Comparison of ENCODE assay signal across 14 mouse cellular contexts in genomic region chr15:67361012-67361571, GRCm38 (mm10).
DNase-seq lines count a peak whose midpoint lies in the region; ATAC-seq and TF ChIP-seq lines count a peak whose summit lies in the region.
"Had no signal": no experiment of that assay in that cellular context is flagged by ENCODE, and none has a peak within 500 bp of the region (broad histone marks: within the 10 kb centered on the region; RNA-seq: fewer than 3 reads in every experiment).

No protein-coding gene starts in this region.

- no peak overlapping the region for H3K4me3 ChIP-seq in heart, embryonic 13.5 days
- H3K4me3 ChIP-seq in stomach, embryonic 14.5 days (ENCODE audit: low read depth, low read length) = no peak overlapping the region
- H3K4me3 ChIP-seq in stomach, postnatal 0 days (ENCODE audit: low read depth, low read length) = no peak overlapping the region
- H3K4me3 ChIP-seq in gastrocnemius, adult 2 months = no peak overlapping the region
- H3K4me3 ChIP-seq: liver, embryonic 15.5 days; midbrain, embryonic 12.5 days had no signal

- H3K4me2 ChIP-seq in heart, embryonic 13.5 days = no peak overlapping the region
- no peak overlapping the region for H3K4me2 ChIP-seq in stomach, embryonic 14.5 days (replicated peaks; ENCODE audit: low read depth, low read length)
- no peak overlapping the region for H3K4me2 ChIP-seq in stomach, postnatal 0 days (replicated peaks; ENCODE audit: low read depth)
- H3K4me2 ChIP-seq: liver, embryonic 15.5 days; midbrain, embryonic 12.5 days had no signal

- peaks cover 25% of the 10 kb centered on the region for H3K4me1 ChIP-seq in heart, embryonic 13.5 days
- H3K4me1 ChIP-seq in stomach, embryonic 14.5 days (ENCODE audit: control insufficient read depth, insufficient read depth, low read length) = peaks cover 5% of the 10 kb centered on the region; the same call in 1 of the 2 replicates
- no peaks in the 10 kb centered on the region for H3K4me1 ChIP-seq in stomach, postnatal 0 days (replicated peaks; ENCODE audit: control insufficient read depth, insufficient read depth)
- H3K4me1 ChIP-seq: midbrain, embryonic 12.5 days had no signal

- intact Hi-C loops in heart, postnatal 25 days (cut with DNase I) = no loop called here
- intact Hi-C loops in gastrocnemius, adult 2 months (cut with DNase I) = no loop called here
- intact Hi-C loops in gastrocnemius, postnatal 36 days (cut with DNase I) = no loop called here

- H3K27me3 ChIP-seq in heart, embryonic 13.5 days (replicated peaks) = no peaks in the 10 kb centered on the region
- H3K27me3 ChIP-seq in stomach, embryonic 14.5 days (ENCODE audit: control insufficient read depth, insufficient read depth, low read length) = no peaks in the 10 kb centered on the region
- no peaks in the 10 kb centered on the region for H3K27me3 ChIP-seq in stomach, postnatal 0 days (ENCODE audit: control insufficient read depth, insufficient read depth, low read length)
- H3K27me3 ChIP-seq: liver, embryonic 15.5 days; midbrain, embryonic 12.5 days had no signal

- WGBS in heart, embryonic 13.5 days = 41% methylated on average over 1 of the region's 1 CpGs
- WGBS in stomach, embryonic 14.5 days = 0% methylated on average over 1 of the region's 1 CpGs
- WGBS in stomach, postnatal 0 days = 0% methylated on average over 1 of the region's 1 CpGs

- H3K9ac ChIP-seq in heart, embryonic 13.5 days = no peak overlapping the region
- H3K9ac ChIP-seq in stomach, embryonic 14.5 days (replicated peaks; ENCODE audit: low read depth, low read length) = no peak overlapping the region
- H3K9ac ChIP-seq in stomach, postnatal 0 days (ENCODE audit: low read length) = no peak overlapping the region
- H3K9ac ChIP-seq: liver, embryonic 15.5 days; midbrain, embryonic 12.5 days had no signal

- no peak for TF ChIP-seq EP300 in stomach, postnatal 0 days (optimal IDR thresholded peaks at IDR 0.05)

- H3K27ac ChIP-seq in heart, embryonic 13.5 days (replicated peaks) = peak overlapping the region; percentile 20; the same call in 1 of the 2 replicates
- 0 out of 2 replicates have a peak overlapping the region, but pooled peaks have one; percentile 4 for H3K27ac ChIP-seq in stomach, embryonic 14.5 days (ENCODE audit: low read length)
- H3K27ac ChIP-seq in stomach, postnatal 0 days (replicated peaks) = no peak overlapping the region
- no peak overlapping the region for H3K27ac ChIP-seq in gastrocnemius, adult 2 months
- H3K27ac ChIP-seq: liver, embryonic 15.5 days; midbrain, embryonic 12.5 days had no signal

- no peak for DNase-seq in heart, postnatal 25 days (ENCODE audit: low spot score)
- DNase-seq in stomach, postnatal 0 days (ENCODE audit: low spot score) = no peak
- peak; percentile 8 for DNase-seq in induced T-regulatory cell, adult 2 months (ENCODE audit: low read depth)
- no peak for DNase-seq in gastrocnemius, adult 2 months
- no peak for DNase-seq in gastrocnemius, postnatal 25 days
- no peak for DNase-seq in gastrocnemius, postnatal 36 days
- DNase-seq: adrenal gland, postnatal 36 days; B cell, adult 2 months; cerebellum, adult 2 months; right cerebral cortex, postnatal 25 days had no signal

- no peak for TF ChIP-seq CTCF in stomach, postnatal 0 days (IDR thresholded peaks at IDR 0.05; ENCODE audit: low read depth)
- no peak for TF ChIP-seq CTCF in gastrocnemius, adult 2 months (IDR thresholded peaks at IDR 0.05)

- no peak for ATAC-seq in heart, embryonic 13.5 days (ENCODE audit: extremely low read depth, insufficient number of reproducible peaks, low FRiP score, low TSS enrichment)
- peak; percentile 28; the same call in 1 of the 2 replicates for ATAC-seq in stomach, embryonic 14.5 days (ENCODE audit: insufficient number of reproducible peaks, insufficient read depth, low FRiP score, low read depth)
- ATAC-seq in stomach, postnatal 0 days (ENCODE audit: low FRiP score, low TSS enrichment) = no peak

- H3K36me3 ChIP-seq in heart, embryonic 13.5 days = no peaks in the 10 kb centered on the region
- H3K36me3 ChIP-seq in stomach, embryonic 14.5 days (ENCODE audit: control insufficient read depth, insufficient read depth, low read length) = no peaks in the 10 kb centered on the region
- no peaks in the 10 kb centered on the region for H3K36me3 ChIP-seq in stomach, postnatal 0 days (ENCODE audit: control insufficient read depth, insufficient read depth, low read length)
- H3K36me3 ChIP-seq: liver, embryonic 15.5 days; midbrain, embryonic 12.5 days had no signal

- H3K9me3 ChIP-seq in heart, embryonic 13.5 days = no peaks in the 10 kb centered on the region
- no peaks in the 10 kb centered on the region for H3K9me3 ChIP-seq in stomach, embryonic 14.5 days (ENCODE audit: control insufficient read depth, low read depth, low read length)
- H3K9me3 ChIP-seq in stomach, postnatal 0 days (ENCODE audit: control insufficient read depth, low read length) = no peaks in the 10 kb centered on the region
- H3K9me3 ChIP-seq: liver, embryonic 15.5 days; midbrain, embryonic 12.5 days had no signal

Comparison
In these comparisons a context has a peak if more than half of its experiments do, and no peak if none do; other contexts are left out.
1. H3K27ac ChIP-seq: peak in heart, embryonic 13.5 days (single experiment) and stomach, embryonic 14.5 days (single experiment); none in stomach, postnatal 0 days (single experiment) and gastrocnemius, adult 2 months (single experiment).